Mouse (Mus musculus): Measurements from ENCODE around the gene Mylk3. TPM values are rescaled to one million over a fixed set of nuclear protein-coding genes. Genes with fewer than 3 reads are reported as not detected.

Mylk3 gene
- polyA plus RNA-seq, 3 experiments from 2014 or later: not detected

DNA sequence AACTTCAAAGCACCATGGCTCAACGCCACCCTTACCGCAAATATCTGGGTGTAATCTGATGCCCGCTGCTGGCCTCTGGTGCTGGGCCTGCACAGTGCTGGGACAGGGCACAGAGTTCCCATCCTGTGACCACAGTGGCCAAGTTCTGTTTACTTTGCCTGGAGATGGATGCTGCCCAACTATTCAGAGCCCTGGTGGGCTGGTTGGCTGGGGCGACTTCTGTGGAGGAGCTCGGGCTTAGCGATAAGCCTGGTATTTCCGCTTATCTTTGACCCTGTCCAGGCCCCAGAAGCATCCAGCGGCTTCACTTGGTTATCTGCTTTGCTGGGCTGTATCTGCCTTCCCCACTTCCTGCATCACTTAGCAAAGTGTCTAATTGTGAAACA, 5.3 kb downstream of the Mylk3 start:
- no peak for ATAC-seq

DNA sequence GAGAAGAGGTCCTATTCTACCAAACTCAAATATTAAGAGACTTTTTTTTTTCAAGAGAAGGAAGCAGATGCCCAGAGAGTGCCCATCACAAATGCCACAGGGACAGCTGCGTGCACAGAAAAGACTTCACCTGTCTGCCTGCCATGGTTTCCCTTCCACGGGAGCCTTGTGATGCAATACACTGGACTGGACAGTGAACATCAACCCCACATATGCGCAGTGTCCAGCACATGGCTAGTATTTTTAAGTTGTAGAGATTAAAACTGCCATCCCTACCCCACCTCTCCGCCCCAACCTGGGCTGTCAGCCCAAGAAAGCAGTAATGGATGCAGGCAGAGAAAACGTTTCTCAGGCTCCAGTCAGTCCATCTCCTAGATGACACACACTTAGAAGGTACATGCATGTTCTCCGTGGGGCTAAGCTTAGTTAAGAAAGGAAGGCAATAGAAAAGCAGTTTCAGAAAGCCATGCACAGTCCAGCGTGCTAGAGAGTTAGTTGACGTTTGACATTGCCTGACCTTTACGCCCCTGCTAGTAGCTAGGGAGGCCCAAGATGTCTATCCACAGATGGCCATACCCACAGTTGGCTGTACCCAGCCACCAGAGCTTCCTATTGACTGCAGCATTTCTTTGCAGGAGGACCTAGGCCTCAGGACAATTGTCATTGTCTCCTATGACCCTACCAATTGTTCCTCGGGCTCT, 5.9 kb downstream of the Mylk3 start:
- ATAC-seq: no peak

- no peak for ATAC-seq
These were observed 6.9 kb downstream of the Mylk3 start for GRCm38 (mm10) chr8:85379142-85379781.

DNA sequence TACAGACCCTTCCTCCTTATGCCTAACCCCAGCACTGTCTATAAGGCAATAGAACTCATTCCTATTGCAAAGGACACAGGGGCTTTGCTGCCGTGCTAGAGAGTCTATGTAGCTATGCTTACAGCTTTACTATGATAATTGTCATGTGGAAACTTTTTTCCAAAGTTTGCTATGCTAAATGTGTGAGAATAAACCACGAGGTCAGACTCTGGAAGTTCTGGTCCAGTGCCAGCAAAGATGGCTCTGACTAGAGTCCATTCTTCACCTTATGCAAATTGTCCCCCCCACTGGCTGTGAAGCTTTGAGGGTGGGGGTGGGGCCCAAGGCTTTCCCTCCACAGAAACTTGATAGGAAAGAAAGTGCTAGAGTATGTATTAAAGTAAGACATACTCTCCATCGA, 9.6 kb downstream of the Mylk3 start:
- ATAC-seq: no peak

DNA sequence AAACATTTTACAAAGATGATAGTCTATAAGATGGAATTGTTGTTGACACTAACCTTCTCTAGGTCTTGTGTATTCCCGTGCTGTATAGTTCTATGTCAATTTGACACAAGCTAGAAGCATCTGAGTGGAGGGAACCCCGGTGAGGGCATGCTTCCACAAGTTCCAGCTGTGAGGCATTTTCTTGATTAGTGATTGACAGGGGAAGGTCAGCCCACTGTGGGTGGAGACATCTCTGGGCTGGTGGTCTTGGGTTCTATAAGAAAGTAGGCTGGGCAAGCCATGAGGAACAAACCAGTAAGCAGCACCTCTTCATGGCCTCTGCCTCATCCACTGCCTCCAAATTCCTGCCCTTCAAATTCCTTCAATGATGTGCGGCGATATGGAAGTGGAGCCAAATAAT, 11.9 kb downstream of the Mylk3 start:
- ATAC-seq: no peak

DNA sequence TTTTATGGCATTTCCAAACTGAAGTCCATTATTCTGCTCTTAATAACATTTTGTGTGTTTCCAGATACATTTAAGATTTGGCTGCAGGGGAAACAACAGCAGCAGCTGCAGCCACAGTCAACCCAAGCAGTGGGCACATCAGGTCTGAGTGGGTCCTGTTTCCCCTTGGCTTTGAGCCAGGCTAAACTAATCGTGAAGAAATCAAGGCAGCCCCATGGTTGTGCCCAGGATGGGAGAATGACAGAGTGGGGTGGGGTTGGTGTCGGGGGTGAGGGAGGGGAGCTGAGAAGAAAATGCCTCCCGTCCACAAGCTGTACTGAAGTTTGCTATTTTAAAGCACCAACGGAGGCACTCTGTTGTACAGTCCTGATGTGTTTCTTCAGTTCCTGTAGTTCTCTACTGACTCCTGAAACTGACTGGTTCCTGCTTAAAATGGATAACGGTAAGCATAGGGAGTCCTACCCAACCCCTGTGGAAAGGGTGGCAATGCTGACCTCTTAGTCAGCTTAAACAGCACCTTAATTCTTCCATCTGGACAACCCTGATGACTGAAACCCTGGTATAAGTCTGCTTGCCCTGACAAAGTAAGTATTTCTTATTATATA, 12.6 kb downstream of the Mylk3 start:
- ATAC-seq: no peak

DNA sequence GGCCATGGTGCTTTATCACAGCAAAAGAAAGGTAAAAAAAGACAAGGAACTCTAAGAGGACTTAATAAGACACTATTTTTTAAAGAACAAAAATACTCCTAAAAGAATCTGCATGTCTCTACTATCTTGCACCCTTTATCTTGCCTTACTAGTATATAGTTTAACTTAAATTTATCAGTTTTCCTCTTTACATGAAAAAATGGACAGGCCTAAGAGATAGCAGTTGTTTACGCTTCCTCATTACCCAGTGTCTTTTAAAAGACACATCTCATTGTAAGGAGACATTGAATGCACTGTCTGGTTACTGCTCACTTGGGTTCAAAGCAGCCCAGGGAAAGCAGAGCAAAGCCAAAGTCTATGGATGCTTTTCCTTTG, 13.7 kb downstream of the Mylk3 start:
- no peak for ATAC-seq

DNA sequence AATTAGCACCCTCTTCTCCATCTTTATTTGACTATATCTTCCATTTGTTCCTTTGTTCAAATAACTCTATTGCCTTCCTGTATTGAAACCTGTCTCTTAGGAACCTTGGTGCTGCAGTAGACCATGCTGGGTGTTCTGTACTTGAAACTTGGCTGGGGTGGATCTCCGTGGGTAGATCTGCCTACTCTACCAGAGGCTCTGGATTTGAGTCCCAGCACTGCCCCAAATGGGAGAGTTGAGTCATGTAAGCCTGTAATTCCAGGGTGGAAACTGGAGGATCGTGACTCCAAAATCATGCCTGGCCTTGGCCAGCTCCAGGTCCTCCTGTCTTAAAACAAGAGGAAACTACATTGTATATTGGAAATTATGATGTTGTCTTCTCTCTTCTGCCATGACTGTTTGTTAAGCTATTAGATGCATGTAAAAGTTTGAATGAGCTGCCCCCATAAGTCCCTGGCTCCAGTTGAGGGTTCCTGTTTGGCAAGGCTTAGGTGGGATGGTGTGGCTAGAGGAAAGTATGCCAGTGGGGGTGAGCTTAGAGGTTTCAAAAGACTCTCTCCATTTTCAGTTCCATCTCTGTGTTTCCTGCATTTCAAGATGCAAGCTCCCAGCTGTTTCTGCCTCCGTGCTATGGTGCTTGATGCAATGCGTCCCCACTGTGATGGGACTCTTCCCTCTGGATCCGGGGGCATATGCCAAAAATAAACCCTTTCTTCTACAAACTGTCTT, 14.2 kb downstream of the Mylk3 start:
- no peak for ATAC-seq

DNA sequence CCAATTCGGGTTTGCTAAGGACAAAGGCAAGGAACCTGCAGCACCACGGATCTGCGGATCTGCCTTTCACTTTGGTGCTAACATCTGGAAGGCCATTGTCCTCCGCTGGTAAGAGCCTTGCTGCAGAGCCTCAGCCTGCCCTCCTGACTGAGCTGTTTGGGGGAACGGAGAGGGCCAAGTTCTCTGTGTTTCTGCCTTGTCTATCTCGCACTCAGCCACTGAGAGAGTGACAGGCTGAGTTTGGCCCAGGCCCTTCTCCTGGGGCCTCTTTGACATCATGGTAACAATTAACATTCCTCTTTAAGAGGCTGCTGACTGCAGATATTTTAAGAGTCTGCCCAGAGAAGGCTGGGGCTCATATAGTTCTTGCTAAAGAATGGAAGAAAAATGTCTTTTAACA, 21.0 kb downstream of the Mylk3 start:
- ATAC-seq: no peak

DNA sequence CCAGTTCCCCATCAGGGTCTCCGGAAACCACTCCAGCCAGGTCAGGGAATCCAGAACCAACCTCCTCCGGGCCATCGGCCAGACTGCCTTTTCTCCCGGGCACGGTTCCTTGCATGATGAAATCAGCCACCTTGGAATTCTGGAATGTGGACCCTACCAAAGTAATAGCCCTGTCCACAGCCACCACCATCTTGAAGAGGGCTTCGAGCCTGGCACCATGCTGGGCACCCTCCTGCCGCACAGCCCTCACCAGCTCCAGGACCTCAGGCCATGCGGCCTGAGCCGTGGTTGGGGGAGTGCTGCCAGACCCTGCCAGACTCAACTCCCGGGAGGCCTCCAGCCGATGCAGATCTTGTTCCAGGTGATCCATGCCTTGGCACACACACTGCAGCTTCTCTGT, 21.5 kb downstream of the Mylk3 start:
- ATAC-seq: no peak

DNA sequence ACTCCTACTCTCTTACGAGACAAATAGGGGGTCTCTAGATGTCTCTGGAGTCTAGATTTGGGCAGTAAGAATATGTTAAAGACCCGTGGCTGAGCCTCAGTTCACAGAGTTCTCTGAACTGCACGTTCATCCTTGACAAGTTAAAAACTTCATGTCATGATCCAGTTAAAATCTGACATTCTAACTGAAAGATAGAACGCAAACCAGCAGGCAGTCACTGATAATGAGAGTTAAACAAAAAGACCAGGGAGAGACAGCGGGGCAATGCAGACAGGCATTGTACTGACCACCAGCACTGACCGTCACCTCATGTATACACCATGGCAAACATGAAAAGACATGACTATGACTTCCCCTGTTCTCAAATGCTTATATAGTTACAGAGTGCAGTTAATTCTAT, 22.7 kb downstream of the Mylk3 start:
- no peak for ATAC-seq

DNA sequence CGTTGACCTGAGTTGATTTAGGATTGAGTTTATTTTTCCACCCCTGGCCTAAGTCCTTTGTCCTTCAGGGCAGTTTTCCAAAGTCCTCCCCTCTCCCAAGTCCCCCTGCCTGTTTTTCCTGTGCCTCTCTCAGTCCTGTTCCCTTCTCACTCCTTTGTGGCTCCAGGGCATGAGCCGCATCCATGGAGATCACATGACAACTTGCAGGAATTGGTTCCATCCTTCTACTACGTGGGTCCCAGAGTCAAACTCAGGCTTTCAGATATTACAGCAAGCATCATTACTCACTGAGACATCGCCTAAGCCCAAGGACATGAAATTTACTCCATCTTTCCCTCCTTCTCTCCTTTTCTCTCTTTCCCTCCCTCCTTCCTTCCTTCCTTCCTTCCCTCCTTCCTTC, 23.9 kb downstream of the Mylk3 start:
- ATAC-seq: no peak

DNA sequence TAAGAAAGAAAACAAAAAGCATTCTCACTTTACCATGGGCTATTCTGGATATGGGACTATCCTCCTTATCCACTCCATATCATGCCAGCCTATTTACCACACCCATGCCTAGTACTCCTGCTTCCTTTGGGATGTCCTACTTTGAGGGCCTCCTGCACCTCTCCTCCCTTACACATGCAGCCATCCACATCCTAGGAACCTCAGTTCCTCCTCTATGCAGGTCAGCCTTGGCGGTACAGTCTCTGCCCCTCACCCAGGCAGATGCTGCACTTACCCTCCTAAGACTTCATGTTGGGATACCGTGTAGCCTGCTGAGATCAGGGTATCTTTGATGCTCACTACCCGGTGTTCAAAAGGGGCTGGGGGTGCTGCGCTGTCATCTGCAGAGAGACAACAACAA, 32.9 kb downstream of the Mylk3 start:
- ATAC-seq: no peak

GRCm38 (mm10) chr8:85339871-85340573, 46.1 kb downstream of the Mylk3 start:
- no peak for ATAC-seq

DNA sequence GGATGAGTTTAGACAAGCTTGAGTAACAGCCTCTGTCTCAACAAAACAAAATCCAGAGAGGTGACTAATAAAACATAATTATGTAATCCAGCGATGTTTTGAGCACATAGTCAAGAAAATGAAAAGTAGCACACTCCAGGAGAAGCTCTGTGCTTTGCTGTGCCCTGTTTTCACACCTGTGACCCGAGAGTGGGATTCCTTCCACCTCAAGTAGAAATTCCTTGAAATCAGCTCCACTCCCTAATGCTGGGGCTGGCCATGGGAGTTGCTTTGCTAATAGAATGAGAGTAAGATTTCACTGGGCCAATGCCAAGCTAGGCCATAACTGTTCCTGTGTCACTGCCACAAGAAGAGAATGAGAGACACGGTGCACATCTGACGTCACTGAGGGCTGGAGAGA, 48.5 kb downstream of the Mylk3 start:
- ATAC-seq: no peak

DNA sequence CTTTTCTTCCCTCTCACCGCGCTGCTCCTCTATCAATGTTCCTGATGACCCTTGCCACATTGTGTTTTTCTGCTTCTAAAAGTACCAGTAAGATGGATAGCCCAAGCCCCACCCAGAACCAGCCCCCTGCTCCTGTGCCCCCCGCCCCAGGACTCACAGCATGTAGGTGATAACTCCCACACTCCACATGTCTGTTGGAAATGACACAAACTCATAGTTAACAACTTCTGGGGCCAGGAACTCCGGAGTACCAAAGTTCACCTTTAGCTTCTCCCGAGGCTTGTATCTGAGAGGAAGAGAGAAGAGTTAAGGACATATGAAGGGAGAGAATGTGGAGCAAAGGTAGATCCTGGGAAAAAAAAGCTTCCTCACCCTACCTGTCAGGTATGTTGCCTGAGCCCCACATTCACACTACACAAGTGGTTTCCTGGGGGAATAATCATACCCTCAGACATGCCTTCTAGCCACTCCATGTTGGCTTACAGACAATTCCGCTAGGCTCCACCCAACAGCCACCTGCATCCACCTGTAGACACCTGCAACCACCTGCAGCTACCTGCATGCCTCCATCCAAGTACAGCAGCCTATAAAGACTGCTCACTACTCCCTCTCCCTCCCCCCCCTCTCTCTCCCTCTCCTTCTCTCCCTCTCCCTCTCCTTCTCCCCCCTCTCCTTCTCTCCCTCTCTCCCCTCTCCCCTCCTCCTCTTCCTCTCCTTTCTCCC, 49.8 kb downstream of the Mylk3 start:
- no peak for ATAC-seq

- no peak for ATAC-seq
These were observed 51.0 kb downstream of the Mylk3 start for GRCm38 (mm10) chr8:85335105-85335504.

- ATAC-seq: no peak
These were observed 56.6 kb downstream of the Mylk3 start for GRCm38 (mm10) chr8:85329506-85329905.

GRCm38 (mm10) chr8:85327036-85327435, 59.1 kb downstream of the Mylk3 start:
- no peak for ATAC-seq

DNA sequence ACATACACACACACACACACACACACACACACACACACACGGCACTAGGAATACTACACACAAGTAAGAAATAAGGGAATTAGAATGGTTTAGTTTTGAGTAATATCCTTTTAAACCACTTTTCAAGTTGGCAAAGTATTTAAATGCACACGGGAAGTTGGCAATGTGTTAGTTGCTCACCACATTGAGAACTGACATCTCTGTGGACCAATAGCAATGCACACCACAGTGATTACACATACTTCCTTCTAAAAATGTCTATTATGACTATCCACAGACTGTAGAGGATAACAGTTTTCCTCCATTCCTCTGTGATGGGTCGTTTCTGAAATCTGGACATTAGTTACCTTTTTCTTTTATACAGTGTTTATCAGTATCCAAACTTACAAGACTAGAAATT, 63.1 kb downstream of the Mylk3 start:
- ATAC-seq: no peak

DNA sequence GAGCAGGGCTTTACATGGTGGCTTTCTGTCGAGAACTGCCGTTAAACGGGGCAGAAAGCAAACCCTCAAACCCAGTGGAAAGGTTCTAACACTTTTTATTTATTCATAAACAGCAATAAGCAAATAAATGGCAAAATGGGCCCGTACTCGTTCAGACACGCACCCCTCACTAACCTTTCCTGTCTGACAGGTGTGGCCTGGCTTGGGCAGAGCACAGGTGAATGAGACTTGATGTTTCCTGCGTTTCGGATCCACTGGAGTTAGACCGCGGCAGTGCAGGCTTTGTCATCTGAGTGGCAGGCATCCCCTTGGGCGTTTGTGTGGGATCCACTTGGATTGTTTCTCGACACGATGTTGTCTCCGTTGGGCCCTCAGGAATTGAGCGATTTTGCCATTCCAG, 64.2 kb downstream of the Mylk3 start:
- no peak for ATAC-seq

- no peak for ATAC-seq
These were observed 67.6 kb downstream of the Mylk3 start for GRCm38 (mm10) chr8:85318534-85318933.
